Mouse (Mus musculus) adrenal gland, adult 18-20 months (tissue): ENCODE measurements around the gene 4933405L10Rik. TPM values are rescaled to one million over a fixed set of nuclear protein-coding genes. Genes with fewer than 3 reads are reported as not detected.
A peak's percentile ranks its signal among the peaks of the same experiment; 100 is the strongest.

ENCODE experiments used
- DNase-seq, 2 experiments: peaks; one replicate each; pipeline ENCODE4 v3.0.0; 2021 to 2022; ENCODE audit warnings: low spot score in 2 of 2
- total RNA-seq, 2 experiments: library from RNA; stranded (reverse); gene quantifications; 1 replicate in 1 of 2; 2 replicates in 1 of 2; pipeline ENCODE4 v1.2.3; 2021

4933405L10Rik gene
- total RNA-seq, 2 experiments from 2014 or later: not detected

DNA sequence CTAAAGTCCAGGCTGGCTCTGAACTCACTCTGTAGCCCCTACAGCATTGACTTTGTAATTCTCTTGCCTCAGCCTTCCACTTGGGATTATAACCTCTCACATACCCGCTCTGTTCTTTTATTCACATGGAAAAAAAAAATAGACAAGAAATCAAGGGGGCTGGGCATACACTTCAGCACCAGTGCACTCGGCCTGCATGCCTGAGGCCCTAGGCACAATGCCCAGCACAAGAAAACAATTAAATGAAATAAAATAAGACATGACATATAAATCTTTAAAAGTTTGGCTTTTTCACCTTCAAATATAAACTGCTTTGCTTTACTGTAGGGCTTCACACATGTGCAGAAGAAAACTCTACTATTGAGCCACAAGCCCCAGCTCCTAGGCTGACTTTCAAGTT is 46.5 kb downstream of the 4933405L10Rik start:
- DNase-seq: no peak

- DNase-seq: no peak
Measured at GRCm38 (mm10) chr8:105754688-105755087, 47.2 kb downstream of the 4933405L10Rik start.

DNA sequence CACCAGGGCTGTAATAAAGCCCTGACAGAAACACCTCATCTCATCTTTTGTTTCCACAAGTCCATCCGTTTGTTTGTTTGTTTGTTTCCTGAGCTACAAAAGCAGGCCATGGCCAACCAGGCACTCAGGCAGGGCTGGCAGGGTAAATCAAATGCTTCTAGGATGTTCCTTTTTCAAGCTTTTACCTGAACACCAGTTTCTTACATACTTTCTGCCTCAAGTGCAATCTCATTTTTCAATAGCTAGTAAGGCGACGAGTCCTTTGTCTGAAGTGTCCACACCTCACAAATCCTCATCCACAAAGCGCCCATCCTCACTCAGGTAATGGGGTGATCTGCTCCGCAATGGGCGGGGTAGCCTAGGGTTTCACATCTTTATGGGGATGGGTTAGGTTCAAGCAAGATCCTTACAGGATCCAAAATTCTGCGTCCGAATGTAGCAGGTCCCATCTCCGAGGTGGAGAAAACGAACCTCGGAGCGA is 50.4 kb downstream of the 4933405L10Rik start:
- no peak for DNase-seq

DNA sequence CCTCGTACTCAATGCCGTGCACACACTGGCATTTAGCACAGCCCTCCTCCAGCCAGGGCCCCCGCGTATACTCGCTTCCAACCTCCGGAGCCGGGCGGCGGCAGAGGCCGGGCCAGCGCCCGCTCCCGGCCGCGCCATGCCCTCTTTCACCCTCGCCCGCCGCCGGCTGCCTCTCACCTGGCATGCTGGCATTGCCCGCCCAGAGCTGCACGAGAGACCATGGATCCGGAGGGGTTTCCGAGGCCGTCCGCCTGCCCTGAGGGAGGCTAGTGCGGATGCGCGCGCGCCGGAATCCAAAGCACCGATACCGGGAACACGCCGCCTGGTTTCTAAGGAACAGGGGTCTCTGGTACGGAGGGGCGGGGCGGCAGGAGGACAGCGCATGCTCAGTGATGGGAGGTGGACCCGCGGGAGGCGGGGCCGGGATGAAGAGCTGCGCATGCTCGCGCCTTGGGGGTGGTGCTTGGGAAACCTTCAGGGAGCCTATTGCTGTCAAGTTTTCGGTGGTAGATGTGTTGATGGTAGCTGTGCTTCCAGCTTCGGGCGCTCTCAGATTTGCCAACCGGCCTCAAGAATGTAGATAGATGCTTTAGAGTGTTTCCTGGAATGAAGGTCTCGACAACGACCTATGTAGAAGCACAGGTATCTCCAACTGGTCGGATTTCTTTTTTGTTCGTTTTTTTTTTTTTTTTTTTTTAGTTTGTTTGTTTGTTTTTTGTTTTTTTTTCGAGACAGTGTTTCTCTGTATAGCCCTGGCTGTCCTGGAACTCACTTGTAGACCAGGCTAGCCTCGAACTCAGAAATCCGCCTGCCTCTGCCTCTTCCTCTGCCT is 51.0 kb downstream of the 4933405L10Rik start, which contains the start of gene Gfod2:
TSS of gene Gfod2 (minus strand) at position 388 of the 832 bp plus-strand sequence.
- peak; percentile 97 to 99 for DNase-seq

Other genes starting within 250 kb of the 4933405L10Rik start
- gene Tppp3, start 236.1 kb upstream of the 4933405L10Rik start, total RNA-seq: 10 to 100 TPM; 24.0 to 43.0 TPM
- 10 to 100 TPM; 18.1 to 18.3 TPM for gene Zdhhc1, start 210.8 kb upstream of the 4933405L10Rik start, total RNA-seq
- under 1 TPM; 0.16 to 0.53 TPM for gene Hsd11b2, start 188.9 kb upstream of the 4933405L10Rik start, total RNA-seq
- gene Atp6v0d1, start 141.6 kb upstream of the 4933405L10Rik start, total RNA-seq: 100 to 1,000 TPM; 118 to 121 TPM
- 10 to 100 TPM; 25.9 to 32.9 TPM for gene Ripor1, start 102.4 kb upstream of the 4933405L10Rik start, total RNA-seq
- gene Ctcf, start 71.1 kb upstream of the 4933405L10Rik start, total RNA-seq: 10 to 100 TPM; 54.2 to 55.2 TPM
- 1 to 10 TPM; 3.3 to 5.3 TPM for gene Agrp, start 70.3 kb upstream of the 4933405L10Rik start, total RNA-seq
- gene Carmil2, start 21.4 kb upstream of the 4933405L10Rik start, total RNA-seq: 1 to 10 TPM; 2.0 to 2.9 TPM
- gene Acd, start 6.6 kb upstream of the 4933405L10Rik start, total RNA-seq: 10 to 100 TPM; 21.1 to 23.9 TPM
- 10 to 100 TPM in 1 of 2 experiments, 1 to 10 TPM in 1; 7.5 to 14.2 TPM for gene Pard6a, start 6.5 kb upstream of the 4933405L10Rik start, total RNA-seq
- gene Enkd1, start 555 bp downstream of the 4933405L10Rik start, total RNA-seq: 1 to 10 TPM; 3.0 to 3.5 TPM
- gene Gfod2, start 51.0 kb downstream of the 4933405L10Rik start, total RNA-seq: 10 to 100 TPM in 1 of 2 experiments, 1 to 10 TPM in 1; 7.4 to 10.1 TPM
- 10 to 100 TPM; 20.1 to 24.7 TPM for gene Ranbp10, start 119.7 kb downstream of the 4933405L10Rik start, total RNA-seq
- not detected for gene Tsnaxip1, start 120.1 kb downstream of the 4933405L10Rik start, total RNA-seq
- 1 to 10 TPM; 5.9 to 6.5 TPM for gene Cenpt, start 145.6 kb downstream of the 4933405L10Rik start, total RNA-seq
- gene Thap11, start 147.5 kb downstream of the 4933405L10Rik start, total RNA-seq: 10 to 100 TPM; 35.7 to 38.6 TPM
- gene Nutf2, start 152.9 kb downstream of the 4933405L10Rik start, total RNA-seq: 10 to 100 TPM; 43.9 to 46.2 TPM
- gene Edc4, start 173.2 kb downstream of the 4933405L10Rik start, total RNA-seq: 10 to 100 TPM; 35.0 to 36.7 TPM
- 1 to 10 TPM; 1.3 to 1.6 TPM for gene Nrn1l, start 185.9 kb downstream of the 4933405L10Rik start, total RNA-seq
- gene Pskh1, start 192.8 kb downstream of the 4933405L10Rik start, total RNA-seq: 10 to 100 TPM; 25.8 to 30.0 TPM
- gene Ctrl, start 226.2 kb downstream of the 4933405L10Rik start, total RNA-seq: under 1 TPM in 1 of 2 experiments, not detected in 1; 0.93 TPM
- 10 to 100 TPM; 78.7 to 84.1 TPM for gene Psmb10, start 230.8 kb downstream of the 4933405L10Rik start, total RNA-seq
- gene Lcat, start 235.7 kb downstream of the 4933405L10Rik start, total RNA-seq: 1 to 10 TPM in 1 of 2 experiments, under 1 TPM in 1; 0.51 to 1.8 TPM